Mouse (Mus musculus) ES-Bruce4 (cell line): ENCODE results near the gene Kif26a. TPM values are rescaled to one million over a fixed set of nuclear protein-coding genes. Genes with fewer than 3 reads are reported as not detected.

Experiments
- H3K27ac ChIP-seq: 2 replicates; pipeline ENCODE4 v1.5.1; 2012; ENCODE audit warnings: low read length, inconsistent platforms; ENCODE audit not compliant: insufficient read depth
- H3K27me3 ChIP-seq: 2 replicates; pipeline ENCODE4 v1.6.1; 2012; ENCODE audit warnings: mild to moderate bottlenecking, low read length, inconsistent platforms; ENCODE audit not compliant: control insufficient read depth, poor library complexity, insufficient read depth, severe bottlenecking
- H3K36me3 ChIP-seq: 2 replicates; pipeline ENCODE4 v1.6.1; 2012; ENCODE audit warnings: inconsistent platforms, mild to moderate bottlenecking, low read length, moderate library complexity; ENCODE audit not compliant: control insufficient read depth, poor library complexity, insufficient read depth, severe bottlenecking
- H3K4me1 ChIP-seq: one replicate; pipeline ENCODE4 v1.8.1; 2011; ENCODE audit warnings: low read length; ENCODE audit not compliant: control insufficient read depth, insufficient read depth
- H3K4me3 ChIP-seq: 2 replicates; pipeline ENCODE4 v1.5.1; 2011; ENCODE audit warnings: low read depth, mild to moderate bottlenecking, low read length
- H3K9ac ChIP-seq: 2 replicates; pipeline ENCODE4 v1.6.1; 2012; ENCODE audit warnings: low read depth, mild to moderate bottlenecking, inconsistent platforms; ENCODE audit not compliant: poor library complexity, severe bottlenecking
- H3K9me3 ChIP-seq: replicated peaks from 2 replicates; pipeline ENCODE4 v1.6.1; 2012; ENCODE audit warnings: mild to moderate bottlenecking, low read length, inconsistent platforms; ENCODE audit not compliant: control insufficient read depth, poor library complexity, insufficient read depth, severe bottlenecking
- CTCF ChIP-seq: IDR thresholded peaks from one replicate; pipeline ENCODE4 v1.8.1; 2011; ENCODE audit warnings: low read depth, low read length
- EP300 ChIP-seq: IDR thresholded peaks from 2 replicates; pipeline ENCODE4 v1.6.1; 2011; ENCODE audit warnings: low read depth, low read length; ENCODE audit not compliant: insufficient read depth
- POLR2A ChIP-seq: IDR thresholded peaks from one replicate; pipeline ENCODE4 v1.8.1; 2011; ENCODE audit warnings: low read length; ENCODE audit not compliant: insufficient read depth
- polyA plus RNA-seq: library from polyadenylated mRNA; stranded (reverse); fragments of >200 nt; gene quantifications from 2 replicates; pipeline ENCODE4 v1.2.4, GENCODE M21; 2011; ENCODE audit warnings: low read depth; ENCODE audit not compliant: missing spikeins, insufficient read depth, insufficient read length

The Kif26a gene
- polyA plus RNA-seq, 1 experiment, result 3.6 TPM

DNA sequence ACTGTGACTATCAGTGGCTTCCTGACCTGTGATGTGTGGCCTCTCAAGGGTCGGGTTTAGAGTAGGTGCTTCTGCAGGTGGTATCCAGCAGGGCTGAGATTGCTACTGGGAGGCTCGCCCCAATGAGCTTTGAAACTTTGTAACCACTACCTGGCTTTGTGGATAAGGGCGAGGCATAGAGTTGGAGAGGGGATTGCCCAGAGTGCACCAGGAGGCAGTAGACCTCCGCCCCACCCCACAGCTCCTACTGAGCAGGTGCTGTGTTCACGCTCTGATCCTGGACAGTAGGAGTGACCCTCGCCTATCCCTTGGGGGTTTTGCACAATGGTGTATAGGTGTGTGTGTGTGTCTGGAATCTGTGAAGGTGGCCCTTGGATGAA is 18.8 kb downstream of the Kif26a start:
- H3K9me3 ChIP-seq, result no peaks in the 10 kb centered on the region
- no peak overlapping the region for H3K9ac ChIP-seq
- H3K36me3 ChIP-seq, result no peaks in the 10 kb centered on the region
- TF ChIP-seq CTCF, result no peak
- TF ChIP-seq POLR2A, result no peak
- TF ChIP-seq EP300, result no peak
- H3K4me3 ChIP-seq, result no peak overlapping the region
- H3K4me1 ChIP-seq, result peaks cover 4% of the 10 kb centered on the region
- H3K27me3 ChIP-seq, result no peaks in the 10 kb centered on the region
- H3K27ac ChIP-seq, result no peak overlapping the region

DNA sequence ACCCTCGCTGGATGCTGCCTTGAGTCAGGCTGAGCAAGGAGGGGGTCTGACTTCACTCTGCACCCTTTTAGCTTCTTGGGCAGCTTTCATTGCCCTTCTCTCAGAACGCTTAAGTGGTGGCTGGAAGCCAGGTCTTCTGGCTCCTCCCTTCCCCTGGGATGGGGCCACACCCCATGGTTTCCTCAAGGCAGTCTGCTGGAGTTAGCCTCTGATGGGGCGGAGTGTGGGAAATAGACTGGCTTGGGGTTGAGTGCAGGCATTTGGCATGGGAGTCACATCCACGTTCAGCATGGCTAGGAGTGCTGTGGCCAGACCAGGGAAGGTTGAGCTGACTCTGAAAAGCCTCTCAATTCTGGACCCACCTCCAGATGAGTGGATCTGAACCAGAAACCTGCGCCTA is 23.2 kb downstream of the Kif26a start:
- H3K36me3 ChIP-seq, result no peaks in the 10 kb centered on the region
- no peaks in the 10 kb centered on the region for H3K27me3 ChIP-seq
- TF ChIP-seq EP300 (no peak), POLR2A (no peak), CTCF (no peak)
- H3K9ac ChIP-seq, result no peak overlapping the region
- peaks cover 2% of the 10 kb centered on the region for H3K4me1 ChIP-seq
- no peak overlapping the region for H3K4me3 ChIP-seq
- H3K9me3 ChIP-seq, result no peaks in the 10 kb centered on the region
- H3K27ac ChIP-seq, result no peak overlapping the region

GRCm38 (mm10) chr12:112170671-112171574 is 24.9 kb downstream of the Kif26a start:
- Histone ChIP-seq H3K4me3 (no peak overlapping the region), H3K9ac (no peak overlapping the region), H3K36me3 (no peaks in the 10 kb centered on the region), H3K27me3 (no peaks in the 10 kb centered on the region), H3K9me3 (no peaks in the 10 kb centered on the region), H3K27ac (no peak overlapping the region), H3K4me1 (no peaks in the 10 kb centered on the region)
- TF ChIP-seq EP300, result no peak
- TF ChIP-seq CTCF, result no peak
- TF ChIP-seq POLR2A, result no peak

DNA sequence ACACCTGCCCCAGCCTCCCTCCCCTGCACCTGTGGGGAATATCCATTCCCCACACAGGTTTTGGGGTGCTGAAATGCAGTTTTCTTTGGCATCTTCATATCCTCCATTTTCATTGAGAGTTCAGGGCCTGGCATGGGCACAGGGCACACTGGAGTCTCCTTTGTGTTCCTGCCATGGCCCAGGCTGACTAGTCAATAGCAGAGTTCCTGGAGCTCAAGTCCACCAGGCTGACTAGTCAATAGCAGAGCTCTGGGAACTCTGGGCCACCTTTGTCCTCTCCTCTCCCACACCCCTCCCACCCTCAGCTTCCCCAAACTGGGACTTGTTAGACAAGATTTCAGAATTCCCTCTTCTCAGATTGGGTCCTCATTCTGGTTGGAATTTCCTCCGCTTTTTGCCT is 25.6 kb downstream of the Kif26a start:
- Histone ChIP-seq H3K9ac (no peak overlapping the region), H3K36me3 (no peaks in the 10 kb centered on the region)

GRCm38 (mm10) chr12:112172214-112172613 is 26.2 kb downstream of the Kif26a start:
- no peaks in the 10 kb centered on the region for H3K27me3 ChIP-seq
- no peak overlapping the region for H3K27ac ChIP-seq
- H3K36me3 ChIP-seq, result no peaks in the 10 kb centered on the region
- H3K9me3 ChIP-seq, result no peaks in the 10 kb centered on the region
- TF ChIP-seq CTCF (no peak), EP300 (no peak)
- no peaks in the 10 kb centered on the region for H3K4me1 ChIP-seq
- H3K4me3 ChIP-seq, result no peak overlapping the region
- H3K9ac ChIP-seq, result no peak overlapping the region

More for the DNA sequence above, 25.6 kb downstream of the Kif26a start:
- H3K4me1 ChIP-seq, result no peaks in the 10 kb centered on the region
- no peaks in the 10 kb centered on the region for H3K9me3 ChIP-seq
- no peak overlapping the region for H3K27ac ChIP-seq
- H3K27me3 ChIP-seq, result no peaks in the 10 kb centered on the region
- TF ChIP-seq EP300, result no peak
- no peak for TF ChIP-seq CTCF
- TF ChIP-seq POLR2A, result no peak
- H3K4me3 ChIP-seq, result no peak overlapping the region

DNA sequence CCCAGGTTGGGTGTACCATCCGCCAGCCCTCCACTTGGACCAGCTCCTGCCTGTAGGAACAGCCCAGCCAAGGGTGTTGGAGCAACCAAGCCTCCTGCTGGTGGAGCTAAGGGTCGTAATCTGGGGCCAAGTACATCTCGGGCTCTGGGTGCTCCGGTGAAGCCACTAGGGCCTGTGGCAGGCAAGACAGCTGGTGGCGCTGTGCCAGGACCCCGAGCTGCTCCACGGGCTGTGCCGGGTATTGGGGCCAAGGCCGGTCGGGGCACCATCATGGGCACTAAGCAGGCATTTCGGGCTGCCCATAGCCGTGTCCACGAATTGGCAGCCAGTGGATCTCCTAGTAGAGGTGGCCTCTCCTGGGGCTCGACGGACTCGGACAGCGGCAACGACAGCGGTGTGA is 31.7 kb downstream of the Kif26a start:
- Histone ChIP-seq H3K27ac (no peak overlapping the region), H3K9ac (no peak overlapping the region), H3K4me1 (no peaks in the 10 kb centered on the region)

More for the DNA sequence above, 31.7 kb downstream of the Kif26a start:
- H3K27me3 ChIP-seq, result no peaks in the 10 kb centered on the region
- no peaks in the 10 kb centered on the region for H3K9me3 ChIP-seq
- no peaks in the 10 kb centered on the region for H3K36me3 ChIP-seq
- no peak for TF ChIP-seq POLR2A
- no peak for TF ChIP-seq CTCF
- TF ChIP-seq EP300, result no peak
- H3K4me3 ChIP-seq, result no peak overlapping the region
